Mouse (Mus musculus): ENCODE results near the gene Rnf151. TPM values are rescaled to one million over a fixed set of nuclear protein-coding genes. Genes with fewer than 3 reads are reported as not detected.

Rnf151 gene
- 1 to 10 TPM in 1 of 26 experiments, under 1 TPM in 4, not detected in 21; 0.52 to 1.0 (median 0.70) TPM for total RNA-seq (2018; cell fraction: chromatin; rRNA removed)
- not detected for total RNA-seq (2018; cell fraction: cytosol; rRNA removed)
- 1 to 10 TPM in 2 of 26 experiments, under 1 TPM in 3, not detected in 21; 0.44 to 1.5 (median 0.57) TPM for total RNA-seq (2018; cell fraction: nucleus; rRNA removed)
- polyA plus RNA-seq (2018), result not detected in 3 replicates

DNA sequence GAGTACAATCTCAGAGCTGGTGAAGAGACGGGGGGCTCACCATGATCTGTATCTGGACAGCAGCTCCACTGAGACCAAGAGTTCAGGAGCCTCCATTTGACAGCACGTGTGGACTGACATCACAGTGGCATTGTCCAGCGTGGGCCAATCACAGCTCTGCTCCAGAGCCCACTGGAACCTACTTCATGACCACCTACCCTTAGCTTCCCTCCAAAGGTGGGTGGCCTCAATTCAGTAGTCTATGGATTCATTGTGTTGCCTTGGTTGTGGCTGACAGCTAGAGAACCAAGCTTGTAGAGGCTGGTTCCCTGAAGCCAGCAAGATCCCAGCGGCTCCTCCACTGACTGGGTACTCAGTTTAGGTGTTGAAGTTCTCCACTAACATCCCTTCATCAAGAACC is at the start of gene Rnf151, which contains the start of gene Rps2:
Gene Rnf151 (minus strand): TSS at position 121 of the 400 bp plus-strand sequence.
Gene Rps2 (plus strand): TSS at position 174 of the 400 bp plus-strand sequence.
- no peak within 1 kb of the TSS for H3K27ac ChIP-seq
- WGBS (ENCODE audit: missing documents), result 93% methylated on average over 4 of the region's 4 CpGs
- peaks cover 37% of the 10 kb centered on the region for H3K79me2 ChIP-seq (ENCODE audit: inconsistent target)
- peak within 1 kb of the TSS; percentile 68 for H3K4me3 ChIP-seq (ENCODE audit: inconsistent target)
- H3K36me3 ChIP-seq (ENCODE audit: inconsistent target), result peaks cover 5% of the 10 kb centered on the region; the same call in 1 of the 2 replicates

DNA sequence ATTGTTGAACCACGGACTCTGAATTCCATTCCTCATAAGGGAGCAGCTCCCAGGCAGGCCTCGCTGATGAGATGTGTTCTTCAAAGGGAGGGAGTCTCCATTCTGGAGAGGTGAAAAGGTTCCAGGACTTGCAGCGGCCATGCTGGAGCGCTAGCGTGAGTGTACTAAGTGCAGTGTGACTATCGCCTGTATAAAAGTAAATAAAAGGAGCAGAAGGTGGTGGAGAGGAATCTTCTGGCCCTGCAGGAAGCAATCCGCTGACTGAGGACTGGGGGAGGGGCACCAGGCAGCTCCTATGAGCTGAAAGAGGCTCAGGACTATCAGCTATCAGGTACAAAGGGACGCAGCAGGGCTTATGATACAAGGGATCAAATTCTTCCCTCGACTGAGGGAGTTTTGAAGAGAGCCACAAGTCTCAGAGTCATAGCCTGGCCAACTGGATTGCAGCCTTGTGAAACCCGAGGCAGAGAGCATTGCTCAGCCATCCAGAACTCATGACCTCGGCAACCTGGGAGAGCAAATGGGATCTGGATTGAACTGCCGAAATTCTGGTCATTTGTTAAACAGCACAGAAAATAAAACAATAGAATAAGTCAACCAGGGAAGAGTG is 48.5 kb upstream of the Rnf151 start:
- H3K36me3 ChIP-seq (ENCODE audit: inconsistent target), result no peaks in the 10 kb centered on the region
- WGBS (ENCODE audit: missing documents), result 46% methylated on average over 12 of the region's 12 CpGs
- no peak overlapping the region for H3K27ac ChIP-seq
- no peak overlapping the region for H3K4me3 ChIP-seq (ENCODE audit: inconsistent target)
- no peaks in the 10 kb centered on the region for H3K79me2 ChIP-seq (ENCODE audit: inconsistent target)

DNA sequence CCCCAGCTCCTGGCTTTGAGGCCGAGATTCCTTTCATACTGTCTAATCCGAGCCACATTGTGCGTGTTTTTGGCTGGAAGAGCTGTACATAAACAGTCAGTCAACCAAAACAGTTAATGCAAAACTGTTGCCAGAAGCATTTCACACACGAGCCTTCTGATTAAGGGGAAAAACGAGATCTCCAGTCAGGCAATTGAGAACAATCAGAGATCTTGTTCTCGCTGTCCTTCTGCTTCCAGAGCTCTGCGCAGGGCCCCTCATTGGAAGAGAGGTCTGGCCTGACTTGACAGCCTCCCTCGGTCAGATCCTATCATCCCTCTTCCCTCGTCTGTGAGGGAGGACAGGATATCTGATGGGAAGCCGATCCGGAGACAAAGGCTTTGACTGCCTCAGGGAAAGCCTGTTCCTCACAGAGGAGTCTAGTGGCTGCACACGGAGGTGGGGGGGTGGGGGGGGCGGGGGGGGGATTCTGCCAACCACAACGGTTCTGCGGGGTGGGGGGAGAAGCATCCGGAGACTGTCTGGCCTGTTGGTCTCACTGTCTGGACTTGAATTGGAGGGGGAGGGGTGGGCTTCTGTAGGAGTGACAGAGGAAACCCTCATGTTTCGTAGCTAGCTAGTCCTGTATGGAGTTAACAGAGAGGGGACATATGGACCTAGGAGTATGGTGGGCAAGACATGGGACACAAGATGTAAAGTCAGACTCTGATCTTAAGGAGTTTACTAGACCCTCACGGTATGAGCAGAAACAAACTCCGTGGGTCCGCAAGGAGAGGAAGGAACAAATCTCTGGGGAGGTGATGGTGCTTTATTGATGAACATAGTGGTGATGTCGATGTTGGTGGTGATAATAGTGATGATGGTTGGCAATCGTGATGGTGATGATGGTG is 47.4 kb upstream of the Rnf151 start:
- Histone ChIP-seq H3K4me3 (ENCODE audit: inconsistent target) (no peak overlapping the region), H3K36me3 (ENCODE audit: inconsistent target) (no peaks in the 10 kb centered on the region)
- WGBS (ENCODE audit: missing documents), result 54% methylated on average over 22 of the region's 22 CpGs

DNA sequence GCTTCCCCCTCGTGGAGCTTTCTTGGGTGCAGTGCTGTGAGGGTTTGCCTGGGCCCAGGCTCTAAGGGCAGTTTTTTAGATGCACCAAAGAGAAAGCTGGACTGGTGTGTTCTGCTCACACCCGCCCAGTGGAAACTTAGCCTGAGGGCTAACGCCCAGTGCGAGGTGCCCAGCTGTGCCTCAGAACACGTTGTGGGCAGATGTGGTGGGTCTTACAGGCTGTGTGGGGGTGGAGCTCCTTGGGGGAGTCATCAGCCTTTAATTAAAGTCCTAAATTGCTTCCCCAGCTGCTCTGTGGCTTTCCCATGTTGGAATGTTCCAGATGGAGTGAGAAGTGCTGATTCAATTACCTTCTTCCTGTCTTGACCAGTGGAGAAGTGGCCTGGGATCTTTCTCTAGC is 43.3 kb upstream of the Rnf151 start:
- Histone ChIP-seq H3K36me3 (ENCODE audit: inconsistent target) (no peaks in the 10 kb centered on the region), H3K4me3 (ENCODE audit: inconsistent target) (no peak overlapping the region), H3K27ac (no peak overlapping the region), H3K79me2 (ENCODE audit: inconsistent target) (no peaks in the 10 kb centered on the region)
- 57% methylated on average over 5 of the region's 5 CpGs for WGBS (ENCODE audit: missing documents)

More for the DNA sequence above, 47.4 kb upstream of the Rnf151 start:
- Histone ChIP-seq H3K79me2 (ENCODE audit: inconsistent target) (no peaks in the 10 kb centered on the region), H3K27ac (no peak overlapping the region)

DNA sequence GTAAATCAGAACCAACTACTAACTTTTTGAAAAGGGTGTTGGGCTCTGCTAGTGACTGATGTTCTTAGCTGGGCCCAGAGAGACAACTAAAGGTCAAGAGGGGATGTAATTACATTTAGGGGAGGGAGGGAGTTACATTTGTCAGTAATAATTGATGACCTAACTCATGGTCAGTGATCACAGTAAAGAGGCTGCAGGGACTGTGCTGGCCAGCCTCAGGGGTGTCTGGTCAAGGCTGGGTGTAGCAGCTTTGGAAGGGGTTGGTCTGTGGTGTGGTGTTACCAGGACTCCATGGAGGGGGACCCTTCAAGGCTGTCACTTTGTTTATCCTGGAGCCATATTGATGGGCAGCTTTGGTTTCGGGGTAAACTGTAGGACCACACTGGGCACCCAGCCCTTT is 39.5 kb upstream of the Rnf151 start:
- Histone ChIP-seq H3K36me3 (ENCODE audit: inconsistent target) (no peaks in the 10 kb centered on the region), H3K27ac (no peak overlapping the region), H3K79me2 (ENCODE audit: inconsistent target) (no peaks in the 10 kb centered on the region), H3K4me3 (ENCODE audit: inconsistent target) (no peak overlapping the region)
- WGBS (ENCODE audit: missing documents), result 100% methylated on average over 1 of the region's 1 CpGs

DNA sequence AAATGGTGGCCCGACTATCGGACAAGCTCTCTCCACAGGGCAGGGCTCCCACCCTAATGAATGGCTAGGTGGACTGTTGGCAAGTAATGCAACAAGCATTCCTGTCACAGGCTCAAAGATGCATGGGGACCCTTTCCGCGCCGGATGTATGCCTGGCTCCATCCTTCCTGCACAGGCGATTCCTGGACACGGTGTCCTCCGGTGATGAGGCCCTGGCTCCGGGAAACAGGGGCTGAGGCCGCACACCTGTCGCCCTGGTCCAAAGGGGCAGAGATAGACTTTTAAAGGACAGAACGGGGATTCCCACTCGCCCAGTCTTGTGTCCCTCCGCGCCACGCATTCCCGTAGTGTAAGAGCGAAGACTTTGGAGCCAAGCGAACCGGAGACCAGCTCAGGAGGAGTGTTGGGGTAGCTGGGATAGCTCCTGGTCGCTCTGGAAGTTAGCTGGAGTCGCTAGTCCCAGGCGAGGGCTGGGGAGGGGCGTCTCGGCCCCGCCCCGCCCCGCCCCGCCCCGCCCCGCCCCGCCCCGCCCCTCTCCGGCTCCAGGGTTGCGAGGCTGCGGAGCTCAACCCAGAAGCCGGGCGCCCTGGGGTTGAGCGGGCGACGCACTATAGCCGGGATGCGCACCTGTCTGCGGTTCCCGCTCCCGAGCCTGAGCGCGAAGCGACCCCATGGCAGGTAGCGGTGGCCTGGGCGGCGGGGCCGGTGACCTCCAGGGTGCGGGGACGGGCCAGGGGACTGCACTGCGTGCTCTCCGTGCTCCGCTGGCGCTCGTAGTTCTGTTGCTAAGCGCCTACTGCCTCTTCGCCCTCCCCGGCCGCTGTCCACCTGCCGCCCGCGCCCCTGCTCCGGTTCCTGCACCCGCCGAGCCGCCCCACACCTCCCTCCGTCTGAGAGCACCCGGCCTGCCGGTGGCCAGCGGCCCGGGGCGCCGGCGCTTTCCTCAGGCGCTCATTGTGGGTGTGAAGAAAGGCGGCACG is 34.8 kb upstream of the Rnf151 start, which contains the start of gene Hs3st6:
Gene Hs3st6 (plus strand): TSS at position 574 of the 980 bp plus-strand sequence.
- H3K79me2 ChIP-seq (ENCODE audit: inconsistent target), result no peaks in the 10 kb centered on the region
- 2% methylated on average over 82 of the region's 82 CpGs for WGBS (ENCODE audit: missing documents)
- no peak within 1 kb of the TSS; the same call in 1 of the 2 replicates for H3K4me3 ChIP-seq (ENCODE audit: inconsistent target)
- no peak within 1 kb of the TSS for H3K27ac ChIP-seq
- no peaks in the 10 kb centered on the region for H3K36me3 ChIP-seq (ENCODE audit: inconsistent target)

DNA sequence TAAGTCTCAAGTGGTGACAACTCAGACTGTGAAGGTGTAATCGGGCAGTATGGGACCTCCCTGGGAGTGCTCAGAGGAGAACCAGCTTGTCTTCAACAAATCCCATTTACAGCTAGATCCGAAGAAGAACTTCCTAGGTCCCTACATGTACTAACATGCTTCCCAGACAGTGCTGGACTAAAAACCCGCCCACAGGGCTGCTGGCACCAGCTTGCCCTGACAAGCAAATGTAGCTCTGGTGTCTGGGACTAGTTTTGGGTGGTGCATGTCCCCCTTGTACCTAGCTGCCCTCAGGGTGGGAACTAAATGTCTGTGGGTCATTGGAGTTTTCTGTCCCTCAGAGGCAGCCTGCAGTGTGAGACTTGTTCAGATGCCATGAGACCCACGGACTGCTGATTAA is 33.7 kb upstream of the Rnf151 start:
- 32% methylated on average over 4 of the region's 4 CpGs for WGBS (ENCODE audit: missing documents)
- H3K36me3 ChIP-seq (ENCODE audit: inconsistent target), result no peaks in the 10 kb centered on the region
- no peaks in the 10 kb centered on the region for H3K79me2 ChIP-seq (ENCODE audit: inconsistent target)
- H3K27ac ChIP-seq, result no peak overlapping the region
- H3K4me3 ChIP-seq (ENCODE audit: inconsistent target), result no peak overlapping the region

DNA sequence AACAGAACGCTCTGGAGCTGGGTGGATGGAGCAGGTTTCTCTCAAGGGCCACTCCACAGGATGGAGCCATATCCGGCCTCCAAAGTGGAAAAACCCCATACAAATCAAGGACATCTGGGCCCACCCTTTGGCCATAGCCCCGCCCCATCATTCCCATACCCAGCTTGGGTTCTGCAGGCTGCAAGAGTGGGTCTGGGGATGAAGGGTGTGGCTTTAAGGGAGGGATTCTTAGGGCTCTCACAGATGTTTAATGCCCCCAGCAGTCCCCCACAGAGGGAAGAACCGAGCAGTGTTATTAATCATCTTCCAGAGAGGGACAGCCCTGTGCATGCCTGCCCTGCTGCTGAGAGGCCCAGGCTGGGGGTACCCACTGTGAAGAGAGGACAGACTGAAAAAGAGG is 29.1 kb upstream of the Rnf151 start:
- Histone ChIP-seq H3K79me2 (ENCODE audit: inconsistent target) (no peaks in the 10 kb centered on the region), H3K36me3 (ENCODE audit: inconsistent target) (no peaks in the 10 kb centered on the region), H3K4me3 (ENCODE audit: inconsistent target) (no peak overlapping the region), H3K27ac (no peak overlapping the region)
- 78% methylated on average over 4 of the region's 4 CpGs for WGBS (ENCODE audit: missing documents)

DNA sequence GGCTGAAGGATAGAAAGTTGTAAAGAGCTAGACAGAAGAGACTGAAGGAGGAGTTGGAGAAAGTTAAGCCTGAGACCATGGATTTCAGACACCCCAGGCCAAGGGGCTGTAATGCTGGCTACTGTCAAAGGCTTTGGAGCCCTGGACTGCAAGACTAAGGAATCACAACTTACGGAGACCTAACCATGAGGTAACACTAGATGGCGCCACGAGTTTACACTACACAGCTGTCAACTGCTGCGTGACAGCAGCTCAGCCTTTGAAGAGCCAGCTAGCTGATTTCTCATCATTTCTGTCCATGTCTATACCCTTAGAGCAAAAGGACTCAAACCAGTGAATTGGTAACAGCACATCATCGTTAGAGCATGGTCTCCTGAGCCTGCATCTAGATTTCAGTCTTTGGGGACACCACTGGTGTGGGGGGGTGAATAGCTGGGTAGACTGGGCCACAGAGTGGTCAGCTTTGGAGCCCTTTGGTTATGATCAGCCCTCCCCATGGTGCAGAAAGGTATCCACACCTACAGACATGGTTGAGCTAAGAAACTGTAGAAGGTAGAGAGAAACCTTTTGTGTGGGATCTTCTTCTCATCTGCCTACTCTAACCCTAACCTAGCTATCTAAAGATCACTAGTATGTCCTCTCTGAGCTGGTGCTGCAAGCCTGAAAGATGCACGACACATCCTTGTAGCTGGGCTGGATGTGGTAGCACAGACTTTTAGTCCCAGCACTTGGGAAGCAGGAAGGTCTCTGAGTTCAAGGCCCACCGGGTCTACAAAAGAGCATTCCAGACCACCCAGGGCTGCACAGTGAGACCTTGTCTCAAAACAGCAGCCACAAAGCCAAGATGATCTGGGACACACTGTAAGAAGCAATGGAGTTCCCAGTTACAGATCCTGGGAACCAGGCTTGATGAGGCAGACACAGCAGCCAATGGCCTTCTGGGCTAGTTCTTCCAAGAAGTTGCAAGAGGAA is 27.9 kb upstream of the Rnf151 start:
- no peak overlapping the region for H3K27ac ChIP-seq
- H3K79me2 ChIP-seq (ENCODE audit: inconsistent target), result no peaks in the 10 kb centered on the region; the same call in 1 of the 2 replicates
- H3K4me3 ChIP-seq (ENCODE audit: inconsistent target), result no peak overlapping the region
- WGBS (ENCODE audit: missing documents), result 22% methylated on average over 7 of the region's 7 CpGs
- H3K36me3 ChIP-seq (ENCODE audit: inconsistent target), result peaks cover 7% of the 10 kb centered on the region; the same call in 1 of the 2 replicates

DNA sequence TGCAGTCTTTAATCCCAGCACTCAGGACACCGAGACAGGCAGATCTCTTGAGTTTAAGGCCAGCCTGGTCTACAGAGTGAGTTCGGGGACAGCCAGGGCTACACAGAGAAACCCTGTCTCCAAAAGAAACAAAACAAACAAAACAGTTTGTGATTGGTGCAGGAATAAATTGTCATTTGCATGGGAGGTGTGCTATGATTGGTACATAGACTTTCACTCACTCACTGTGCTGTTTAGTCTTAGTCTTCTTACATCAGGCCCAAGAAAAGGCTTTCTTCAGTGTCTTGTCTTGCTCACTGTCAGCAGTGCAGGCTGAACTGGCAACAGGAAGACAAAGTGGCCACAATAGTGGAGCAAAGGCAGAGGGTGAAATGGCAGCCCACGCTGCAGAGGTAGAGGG is 26.5 kb upstream of the Rnf151 start:
- WGBS (ENCODE audit: missing documents), result 83% methylated on average over 3 of the region's 3 CpGs
- H3K4me3 ChIP-seq (ENCODE audit: inconsistent target), result no peak overlapping the region
- H3K27ac ChIP-seq, result no peak overlapping the region
- H3K36me3 ChIP-seq (ENCODE audit: inconsistent target), result peaks cover 19% of the 10 kb centered on the region
- peaks cover 10% of the 10 kb centered on the region; the same call in 1 of the 2 replicates for H3K79me2 ChIP-seq (ENCODE audit: inconsistent target)

DNA sequence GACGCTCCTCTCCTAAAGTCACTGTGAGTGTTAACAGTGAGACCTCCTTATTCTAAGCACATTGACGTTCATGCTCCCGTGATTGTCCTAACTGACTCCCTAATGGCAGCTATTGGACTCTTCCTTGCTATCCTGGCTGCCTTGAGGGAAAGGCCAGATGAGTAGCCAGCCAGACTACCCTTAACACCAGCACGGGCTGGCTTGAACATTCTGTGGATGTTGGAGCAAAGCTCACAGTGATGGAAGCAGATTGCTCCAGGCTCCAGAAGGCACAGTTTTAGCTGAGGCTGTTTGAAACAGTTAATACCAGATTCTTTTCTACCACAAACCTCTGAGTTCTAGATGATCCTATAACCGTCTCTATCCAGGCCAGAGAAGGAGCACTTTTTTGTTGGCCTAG is 26.0 kb upstream of the Rnf151 start:
- WGBS (ENCODE audit: missing documents), result 79% methylated on average over 5 of the region's 5 CpGs
- Histone ChIP-seq H3K4me3 (ENCODE audit: inconsistent target) (no peak overlapping the region), H3K36me3 (ENCODE audit: inconsistent target) (peaks cover 24% of the 10 kb centered on the region), H3K27ac (no peak overlapping the region), H3K79me2 (ENCODE audit: inconsistent target) (peaks cover 14% of the 10 kb centered on the region)

DNA sequence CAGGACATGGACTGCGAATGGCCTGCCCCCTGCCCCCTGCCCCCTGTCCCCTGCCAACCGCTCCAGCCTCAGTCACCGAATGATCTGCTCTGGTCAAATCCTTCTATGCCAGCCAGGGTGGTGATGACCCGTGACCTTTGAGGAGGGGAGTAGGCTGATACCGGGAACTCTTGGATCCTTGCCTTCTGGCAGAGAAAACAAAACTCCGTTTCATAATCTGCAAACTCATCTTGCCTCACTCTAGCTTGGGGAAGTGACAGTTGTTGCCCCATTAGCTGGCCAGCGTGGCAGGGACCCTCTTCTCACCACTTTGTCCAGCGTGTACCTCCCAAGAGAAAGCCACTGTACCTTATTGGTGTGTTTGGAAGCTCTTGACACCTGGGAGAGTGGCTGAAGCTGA is 24.4 kb upstream of the Rnf151 start:
- Histone ChIP-seq H3K79me2 (ENCODE audit: inconsistent target) (peaks cover 30% of the 10 kb centered on the region), H3K36me3 (ENCODE audit: inconsistent target) (peaks cover 24% of the 10 kb centered on the region), H3K4me3 (ENCODE audit: inconsistent target) (no peak overlapping the region), H3K27ac (no peak overlapping the region)
- WGBS (ENCODE audit: missing documents), result 28% methylated on average over 8 of the region's 8 CpGs

DNA sequence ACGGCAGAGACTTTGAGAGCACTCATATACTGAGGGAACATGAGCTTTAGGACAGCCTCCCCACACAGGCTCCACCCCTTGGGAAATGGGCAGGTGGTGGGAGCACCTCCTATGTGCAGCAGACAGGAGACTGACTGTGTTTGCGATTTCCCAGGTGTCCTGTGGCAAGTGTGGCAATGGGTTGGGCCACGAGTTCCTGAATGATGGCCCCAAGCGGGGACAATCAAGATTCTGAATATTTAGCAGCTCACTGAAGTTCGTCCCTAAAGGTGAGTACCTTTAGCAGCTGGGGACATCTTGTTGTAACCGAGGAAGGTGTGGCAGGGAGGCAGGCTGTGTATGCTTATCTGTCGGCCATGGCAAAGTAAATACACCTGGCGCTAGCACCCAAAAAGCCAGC is 22.1 kb upstream of the Rnf151 start:
- peaks cover 38% of the 10 kb centered on the region for H3K79me2 ChIP-seq (ENCODE audit: inconsistent target)
- H3K27ac ChIP-seq, result no peak overlapping the region
- H3K4me3 ChIP-seq (ENCODE audit: inconsistent target), result no peak overlapping the region
- WGBS (ENCODE audit: missing documents), result 92% methylated on average over 8 of the region's 8 CpGs
- peaks cover 24% of the 10 kb centered on the region for H3K36me3 ChIP-seq (ENCODE audit: inconsistent target)
